Mouse (Mus musculus) cerebellum, adult 2 months (tissue): ENCODE results near the gene Odf3b. TPM values are rescaled to one million over a fixed set of nuclear protein-coding genes. Genes with fewer than 3 reads are reported as not detected.

Experiments used
- DNase-seq, 2 experiments: peaks; one replicate each; pipeline ENCODE4 v3.0.0; 2021
- H3K27ac ChIP-seq: fragments of 200-500 bp; 2 replicates; pipeline ENCODE4 v1.5.1; 2012; ENCODE audit warnings: low read length, control low read depth, inconsistent platforms; ENCODE audit not compliant: insufficient read depth
- H3K27me3 ChIP-seq: fragments of 200-500 bp; 2 replicates; pipeline ENCODE4 v1.6.1; 2012; ENCODE audit warnings: inconsistent platforms, mild to moderate bottlenecking, low read length, moderate library complexity; ENCODE audit not compliant: control insufficient read depth, insufficient read depth
- H3K4me1 ChIP-seq: fragments of 200-500 bp; 2 replicates; pipeline ENCODE4 v1.6.1; 2011; ENCODE audit warnings: low read length; ENCODE audit not compliant: control insufficient read depth, insufficient read depth
- H3K4me3 ChIP-seq: fragments of 200-500 bp; replicated peaks from 2 replicates; pipeline ENCODE3; 2011; ENCODE audit warnings: mild to moderate bottlenecking, low read depth, low read length, control low read depth; ENCODE audit not compliant: insufficient read depth
- CTCF ChIP-seq: fragments of 200-500 bp; IDR thresholded peaks from 2 replicates; pipeline ENCODE4 v1.5.1; 2011; ENCODE audit warnings: low read depth, mild to moderate bottlenecking, control low read depth, low read length, moderate library complexity, borderline replicate concordance; ENCODE audit not compliant: insufficient read depth
- POLR2A ChIP-seq: fragments of 200-500 bp; IDR thresholded peaks from 2 replicates; pipeline ENCODE4 v1.6.1; 2011; ENCODE audit warnings: low read length, control low read depth, borderline replicate concordance; ENCODE audit not compliant: insufficient read depth
- WGBS: fragments of 180-500 bp; shearing (Covaris S2); methylation state at CpG from one replicate; pipeline ENCODE4 v1.1.7; 2018; 5-methylcytosine and 5-hydroxymethylcytosine counted together
- polyA plus RNA-seq: library from polyadenylated mRNA; depleted of rRNA; stranded (reverse); fragments of >200 nt; gene quantifications from 2 replicates; pipeline ENCODE4 v1.2.3, GENCODE M21; 2012

Gene Odf3b
- polyA plus RNA-seq, 1 experiment = 18.3 TPM

GRCm38 (mm10) chr15:89355241-89356187, 23.6 kb downstream of the Odf3b start, which contains the start of the genes Lmf2 and Ncaph2:
TSS of gene Lmf2 (minus strand) at chr15:89355659.
TSS of gene Ncaph2 (plus strand) at chr15:89355719.
- TF ChIP-seq CTCF (no peak), POLR2A (peak; percentile 75; the same call in 1 of the 2 replicates)
- Histone ChIP-seq H3K27me3 (no peaks in the 10 kb centered on the region), H3K27ac (peak within 1 kb of the TSS; percentile 92), H3K4me1 (peaks cover 5% of the 10 kb centered on the region; the same call in 1 of the 2 replicates), H3K4me3 (peak within 1 kb of the TSS; percentile 92)
- under 1% methylated on average over 64 of the region's 64 CpGs for WGBS
- peak; percentile 93 to 96 for DNase-seq

- no peak for TF ChIP-seq POLR2A
- TF ChIP-seq CTCF = no peak
- H3K4me3 ChIP-seq = peak overlapping the region; percentile 92
- WGBS = 49% methylated on average over 7 of the region's 7 CpGs
- DNase-seq = peak in 1 of 2 experiments; percentile 33
- H3K4me1 ChIP-seq = peaks cover 5% of the 10 kb centered on the region; the same call in 1 of the 2 replicates
- H3K27ac ChIP-seq = no peak overlapping the region
- H3K27me3 ChIP-seq = no peaks in the 10 kb centered on the region
Measured at GRCm38 (mm10) chr15:89354455-89354854, 24.6 kb downstream of the Odf3b start.

GRCm38 (mm10) chr15:89353837-89354236, 25.2 kb downstream of the Odf3b start:
- H3K4me1 ChIP-seq = peaks cover 5% of the 10 kb centered on the region; the same call in 1 of the 2 replicates
- no peak overlapping the region for H3K4me3 ChIP-seq
- no peak overlapping the region for H3K27ac ChIP-seq
- no peak for DNase-seq
- WGBS = 83% methylated on average over 16 of the region's 16 CpGs
- TF ChIP-seq CTCF = no peak
- no peak for TF ChIP-seq POLR2A
- H3K27me3 ChIP-seq = no peaks in the 10 kb centered on the region

GRCm38 (mm10) chr15:89352795-89353194, 26.3 kb downstream of the Odf3b start:
- DNase-seq = no peak
- Histone ChIP-seq H3K4me3 (no peak overlapping the region), H3K27ac (no peak overlapping the region), H3K27me3 (no peaks in the 10 kb centered on the region), H3K4me1 (peaks cover 5% of the 10 kb centered on the region; the same call in 1 of the 2 replicates)
- 92% methylated on average over 12 of the region's 12 CpGs for WGBS
- TF ChIP-seq CTCF = no peak

GRCm38 (mm10) chr15:89352054-89352453, 27.0 kb downstream of the Odf3b start:
- no peak overlapping the region for H3K4me3 ChIP-seq
- H3K4me1 ChIP-seq = peaks cover 5% of the 10 kb centered on the region; the same call in 1 of the 2 replicates
- H3K27ac ChIP-seq = no peak overlapping the region
- DNase-seq = no peak
- 89% methylated on average over 14 of the region's 14 CpGs for WGBS
- TF ChIP-seq CTCF = no peak
- TF ChIP-seq POLR2A = no peak
- no peaks in the 10 kb centered on the region for H3K27me3 ChIP-seq

GRCm38 (mm10) chr15:89351302-89351701, 27.8 kb downstream of the Odf3b start:
- H3K27ac ChIP-seq = no peak overlapping the region
- DNase-seq = no peak
- no peak overlapping the region for H3K4me3 ChIP-seq
- 71% methylated on average over 15 of the region's 15 CpGs for WGBS
- H3K4me1 ChIP-seq = peaks cover 5% of the 10 kb centered on the region; the same call in 1 of the 2 replicates
- H3K27me3 ChIP-seq = no peaks in the 10 kb centered on the region
- TF ChIP-seq CTCF = no peak

GRCm38 (mm10) chr15:89350447-89350846, 28.6 kb downstream of the Odf3b start:
- TF ChIP-seq POLR2A (no peak), CTCF (no peak)
- H3K27me3 ChIP-seq = no peaks in the 10 kb centered on the region
- H3K4me1 ChIP-seq = peaks cover 5% of the 10 kb centered on the region; the same call in 1 of the 2 replicates
- H3K4me3 ChIP-seq = no peak overlapping the region
- no peak for DNase-seq
- H3K27ac ChIP-seq = no peak overlapping the region
- 81% methylated on average over 5 of the region's 5 CpGs for WGBS

GRCm38 (mm10) chr15:89343325-89343724, 35.8 kb downstream of the Odf3b start:
- WGBS = 82% methylated on average over 3 of the region's 3 CpGs
- no peaks in the 10 kb centered on the region for H3K27me3 ChIP-seq

More at GRCm38 (mm10) chr15:89343325-89343724, 35.8 kb downstream of the Odf3b start:
- peak; percentile 33; the same call in 1 of the 2 replicates for TF ChIP-seq CTCF
- TF ChIP-seq POLR2A = no peak
- no peaks in the 10 kb centered on the region for H3K4me1 ChIP-seq
- H3K4me3 ChIP-seq = no peak overlapping the region
- H3K27ac ChIP-seq = no peak overlapping the region
- DNase-seq = no peak
